Mouse (Mus musculus): ENCODE measurements around the gene Tnfsfm13. TPM values are rescaled to one million over a fixed set of nuclear protein-coding genes. Genes with fewer than 3 reads are reported as not detected.

Tnfsfm13 gene
- polyA plus RNA-seq, 1 experiment from 2014 or later, result 1.4 TPM

GRCm38 (mm10) chr11:69670786-69671725 is 24.8 kb downstream of the Tnfsfm13 start:
- peak overlapping the region; percentile 87 for H3K27ac ChIP-seq
- no peaks in the 10 kb centered on the region for H3K9me3 ChIP-seq
- H3K9ac ChIP-seq, result peak overlapping the region; percentile 99
- 1% methylated on average over 59 of the region's 61 CpGs for whole genome bisulfite sequencing
- no peaks in the 10 kb centered on the region for H3K27me3 ChIP-seq (replicated peaks)
- peak overlapping the region; percentile 99 for H3K4me3 ChIP-seq
- peak overlapping the region; percentile 96 for H3K4me2 ChIP-seq (replicated peaks)
- peak; percentile 66 for ATAC-seq (ENCODE audit: low FRiP score, low read depth)
- H3K4me1 ChIP-seq, result peaks cover 33% of the 10 kb centered on the region
- H3K36me3 ChIP-seq, result peaks cover 76% of the 10 kb centered on the region

GRCm38 (mm10) chr11:69666665-69667005 is 29.3 kb downstream of the Tnfsfm13 start:
- H3K9me3 ChIP-seq, result no peaks in the 10 kb centered on the region
- H3K9ac ChIP-seq, result no peak overlapping the region
- no peak overlapping the region for H3K4me3 ChIP-seq
- no peaks in the 10 kb centered on the region for H3K27me3 ChIP-seq (replicated peaks)
- H3K27ac ChIP-seq, result no peak overlapping the region
- no peak overlapping the region for H3K4me2 ChIP-seq (replicated peaks)
- peaks cover 30% of the 10 kb centered on the region for H3K4me1 ChIP-seq
- ATAC-seq (ENCODE audit: low FRiP score, low read depth), result no peak
- peaks cover 71% of the 10 kb centered on the region for H3K36me3 ChIP-seq
- WGBS, result 89% methylated on average over 3 of the region's 3 CpGs

GRCm38 (mm10) chr11:69665961-69666664 is 29.8 kb downstream of the Tnfsfm13 start, which contains the start of gene Cd68:
Gene Cd68 (minus strand): TSS chr11:69666153.
- H3K36me3 ChIP-seq, result peaks cover 71% of the 10 kb centered on the region
- no peaks in the 10 kb centered on the region for H3K9me3 ChIP-seq
- H3K4me3 ChIP-seq, result no peak within 1 kb of the TSS
- H3K27ac ChIP-seq, result no peak within 1 kb of the TSS
- WGBS, result 33% methylated on average over 7 of the region's 7 CpGs
- no peak for ATAC-seq (ENCODE audit: low FRiP score, low read depth)
- no peaks in the 10 kb centered on the region for H3K27me3 ChIP-seq (replicated peaks)
- H3K9ac ChIP-seq, result no peak within 1 kb of the TSS
- no peak within 1 kb of the TSS for H3K4me2 ChIP-seq (replicated peaks)
- H3K4me1 ChIP-seq, result peaks cover 35% of the 10 kb centered on the region

- H3K4me3 ChIP-seq, result no peak overlapping the region
- no peak overlapping the region for H3K4me2 ChIP-seq (replicated peaks)
- no peaks in the 10 kb centered on the region for H3K9me3 ChIP-seq
- 81% methylated on average over 9 of the region's 9 CpGs for whole genome bisulfite sequencing
- H3K9ac ChIP-seq, result no peak overlapping the region
- H3K36me3 ChIP-seq, result peaks cover 65% of the 10 kb centered on the region
- peaks cover 35% of the 10 kb centered on the region for H3K4me1 ChIP-seq
- no peak overlapping the region for H3K27ac ChIP-seq
- no peak for ATAC-seq (ENCODE audit: low FRiP score, low read depth)
- no peaks in the 10 kb centered on the region for H3K27me3 ChIP-seq (replicated peaks)
These were observed 30.4 kb downstream of the Tnfsfm13 start for GRCm38 (mm10) chr11:69665457-69665960.

GRCm38 (mm10) chr11:69664841-69665240 is 31.1 kb downstream of the Tnfsfm13 start:
- Histone ChIP-seq H3K27me3 (replicated peaks) (no peaks in the 10 kb centered on the region), H3K4me3 (no peak overlapping the region), H3K27ac (no peak overlapping the region), H3K4me2 (replicated peaks) (no peak overlapping the region), H3K9me3 (no peaks in the 10 kb centered on the region), H3K36me3 (peaks cover 59% of the 10 kb centered on the region), H3K4me1 (peaks cover 29% of the 10 kb centered on the region), H3K9ac (no peak overlapping the region)
- no peak for ATAC-seq (ENCODE audit: low FRiP score, low read depth)
- 97% methylated on average over 7 of the region's 7 CpGs for WGBS

- Histone ChIP-seq H3K36me3 (peaks cover 51% of the 10 kb centered on the region), H3K4me3 (no peak overlapping the region), H3K27ac (no peak overlapping the region), H3K9ac (no peak overlapping the region), H3K27me3 (replicated peaks) (no peaks in the 10 kb centered on the region), H3K4me1 (peaks cover 20% of the 10 kb centered on the region), H3K9me3 (no peaks in the 10 kb centered on the region), H3K4me2 (replicated peaks) (no peak overlapping the region)
- ATAC-seq (ENCODE audit: low FRiP score, low read depth), result no peak
- WGBS, result 85% methylated on average over 6 of the region's 6 CpGs
These were observed 32.1 kb downstream of the Tnfsfm13 start for GRCm38 (mm10) chr11:69663795-69664194.

GRCm38 (mm10) chr11:69662967-69663671 is 32.8 kb downstream of the Tnfsfm13 start:
- Histone ChIP-seq H3K4me1 (peaks cover 20% of the 10 kb centered on the region), H3K9me3 (no peaks in the 10 kb centered on the region), H3K27me3 (replicated peaks) (no peaks in the 10 kb centered on the region), H3K9ac (peak overlapping the region; percentile 63), H3K27ac (peak overlapping the region; percentile 92), H3K4me3 (peak overlapping the region; percentile 51), H3K4me2 (replicated peaks) (peak overlapping the region; percentile 65), H3K36me3 (peaks cover 51% of the 10 kb centered on the region)
- WGBS, result 72% methylated on average over 13 of the region's 13 CpGs
- peak; percentile 54 for ATAC-seq (ENCODE audit: low FRiP score, low read depth)

GRCm38 (mm10) chr11:69662213-69662966 is 33.5 kb downstream of the Tnfsfm13 start, which contains the start of gene Mpdu1:
Gene Mpdu1 (minus strand): TSS chr11:69662642.
- WGBS, result under 1% methylated on average over 48 of the region's 48 CpGs
- Histone ChIP-seq H3K4me1 (peaks cover 20% of the 10 kb centered on the region), H3K4me2 (replicated peaks) (peak within 1 kb of the TSS; percentile 65), H3K36me3 (peaks cover 51% of the 10 kb centered on the region), H3K9ac (peak within 1 kb of the TSS; percentile 63), H3K4me3 (peak within 1 kb of the TSS; percentile 51), H3K27ac (peak within 1 kb of the TSS; percentile 92), H3K27me3 (replicated peaks) (no peaks in the 10 kb centered on the region), H3K9me3 (no peaks in the 10 kb centered on the region)
- ATAC-seq (ENCODE audit: low FRiP score, low read depth), result peak; percentile 94

GRCm38 (mm10) chr11:69661221-69661881 is 34.5 kb downstream of the Tnfsfm13 start:
- Histone ChIP-seq H3K27ac (0 out of 2 replicates have a peak overlapping the region, but pooled peaks have one; percentile 92), H3K4me1 (peaks cover 20% of the 10 kb centered on the region), H3K4me2 (replicated peaks) (peak overlapping the region; percentile 65), H3K9me3 (no peaks in the 10 kb centered on the region), H3K36me3 (peaks cover 55% of the 10 kb centered on the region), H3K27me3 (replicated peaks) (no peaks in the 10 kb centered on the region), H3K9ac (peak overlapping the region; percentile 63; the same call in 1 of the 2 replicates), H3K4me3 (peak overlapping the region; percentile 51)
- no peak for ATAC-seq (ENCODE audit: low FRiP score, low read depth)
- 88% methylated on average over 3 of the region's 3 CpGs for WGBS

- Histone ChIP-seq H3K9me3 (no peaks in the 10 kb centered on the region), H3K9ac (no peak overlapping the region), H3K4me3 (no peak overlapping the region), H3K4me2 (replicated peaks) (no peak overlapping the region), H3K27ac (no peak overlapping the region), H3K4me1 (peaks cover 24% of the 10 kb centered on the region), H3K36me3 (peaks cover 52% of the 10 kb centered on the region), H3K27me3 (replicated peaks) (no peaks in the 10 kb centered on the region)
- no peak for ATAC-seq (ENCODE audit: low FRiP score, low read depth)
- 83% methylated on average over 15 of the region's 15 CpGs for WGBS
These were observed 38.4 kb downstream of the Tnfsfm13 start for GRCm38 (mm10) chr11:69657462-69657881.
